Mouse (Mus musculus) brain, embryonic 14.5 days (tissue): Measurements from ENCODE around the gene Slc16a1.
"Not testable (repeated sequence)": the region's sequence is repeated elsewhere in the genome, so short reads cannot be mapped to it uniquely, and the experiment has no call there.

Experiments
- CTCF ChIP-seq: fragments of 200-500 bp; IDR thresholded peaks from 2 replicates; pipeline ENCODE4 v1.5.1; 2012; ENCODE audit warnings: inconsistent platforms, mild to moderate bottlenecking, moderate library complexity, borderline replicate concordance; ENCODE audit not compliant: insufficient read depth, insufficient read length; ENCODE audit errors: extremely low read depth
- POLR2A ChIP-seq: fragments of 200-500 bp; IDR thresholded peaks from 2 replicates; pipeline ENCODE4 v1.6.1; 2012; ENCODE audit warnings: mild to moderate bottlenecking, inconsistent platforms, borderline replicate concordance; ENCODE audit not compliant: poor library complexity, insufficient read depth, insufficient read length, severe bottlenecking; ENCODE audit errors: extremely low read depth

GRCm38 (mm10) chr3:104707772-104708144 lies 69.3 kb downstream of the Slc16a1 start:
- TF ChIP-seq CTCF, POLR2A: not testable (repeated sequence)
